Mouse (Mus musculus) small intestine, adult 2 months (tissue): ENCODE data around the gene Sncg. TPM values are rescaled to one million over a fixed set of nuclear protein-coding genes. Genes with fewer than 3 reads are reported as not detected.
"Not testable (repeated sequence)": the region's sequence is repeated elsewhere in the genome, so short reads cannot be mapped to it uniquely, and the experiment has no call there.

Experiments
- H3K27ac ChIP-seq: fragments of 200-500 bp; 2 replicates; pipeline ENCODE4 v1.5.1; 2012; ENCODE audit warnings: low read depth, low read length, control low read depth, inconsistent platforms; ENCODE audit not compliant: insufficient read depth
- H3K27me3 ChIP-seq: fragments of 200-500 bp; 2 replicates; pipeline ENCODE4 v1.6.1; 2012; ENCODE audit warnings: mild to moderate bottlenecking, moderate library complexity, low read length, inconsistent platforms; ENCODE audit not compliant: control insufficient read depth, insufficient read depth
- H3K36me3 ChIP-seq: fragments of 200-500 bp; 2 replicates; pipeline ENCODE4 v1.6.1; 2012; ENCODE audit warnings: mild to moderate bottlenecking, low read length, control low read depth, inconsistent platforms; ENCODE audit not compliant: control insufficient read depth, insufficient read depth
- H3K4me1 ChIP-seq: fragments of 200-500 bp; 2 replicates; pipeline ENCODE4 v1.6.1; 2012; ENCODE audit warnings: low read length, inconsistent platforms, mixed read lengths; ENCODE audit not compliant: control insufficient read depth, insufficient read depth, insufficient read length
- H3K4me3 ChIP-seq: fragments of 200-500 bp; 2 replicates; pipeline ENCODE4 v1.5.1; 2012; ENCODE audit warnings: low read depth, mild to moderate bottlenecking, control low read depth, inconsistent platforms, low read length, moderate library complexity
- CTCF ChIP-seq: fragments of 200-500 bp; IDR thresholded peaks from 2 replicates; pipeline ENCODE4 v1.5.1; 2012; ENCODE audit warnings: low read depth, mild to moderate bottlenecking, control low read depth, inconsistent platforms, low read length, moderate library complexity, mixed read lengths; ENCODE audit not compliant: insufficient replicate concordance, insufficient read length; ENCODE audit errors: extremely low read depth
- POLR2A ChIP-seq: fragments of 200-500 bp; IDR thresholded peaks from 2 replicates; pipeline ENCODE4 v1.6.1; 2012; ENCODE audit warnings: low read depth, mild to moderate bottlenecking, control low read depth, inconsistent platforms, low read length, moderate library complexity
- WGBS: fragments of 180-500 bp; shearing (Covaris S2); methylation state at CpG from one replicate; pipeline ENCODE4 v1.1.7; 2018; 5-methylcytosine and 5-hydroxymethylcytosine counted together
- polyA plus RNA-seq: library from polyadenylated mRNA; depleted of rRNA; stranded (reverse); fragments of >200 nt; gene quantifications from 2 replicates; pipeline ENCODE4 v1.2.3, GENCODE M21; 2012; rRNA removed

Sncg gene
- 4.4 and 4.8 TPM in 2 replicates for polyA plus RNA-seq

- Histone ChIP-seq H3K36me3 (no peaks in the 10 kb centered on the region), H3K4me1 (no peaks in the 10 kb centered on the region), H3K27ac (0 out of 2 replicates have a peak within 1 kb of the TSS, but pooled peaks have one; percentile 12), H3K4me3 (peak within 1 kb of the TSS; percentile 41), H3K27me3 (no peaks in the 10 kb centered on the region)
- 23% methylated on average over 10 of the region's 10 CpGs for WGBS
- TF ChIP-seq POLR2A, result no peak
- no peak for TF ChIP-seq CTCF
Observed at GRCm38 (mm10) chr14:34374577-34374976, at the start of gene Sncg. Gene Sncg (minus strand): TSS chr14:34374789.

GRCm38 (mm10) chr14:34421078-34421477, 46.5 kb upstream of the Sncg start:
- TF ChIP-seq POLR2A (no peak), CTCF (no peak)

GRCm38 (mm10) chr14:34417501-34417900, 42.9 kb upstream of the Sncg start:
- Histone ChIP-seq H3K27ac (no peak overlapping the region), H3K36me3 (peaks cover 42% of the 10 kb centered on the region), H3K4me3 (no peak overlapping the region), H3K27me3 (no peaks in the 10 kb centered on the region), H3K4me1 (no peaks in the 10 kb centered on the region)
- no peak for TF ChIP-seq POLR2A
- WGBS, result 87% methylated on average over 5 of the region's 5 CpGs

More at GRCm38 (mm10) chr14:34421078-34421477, 46.5 kb upstream of the Sncg start:
- WGBS, result 86% methylated on average over 1 of the region's 1 CpGs
- no peak overlapping the region for H3K4me3 ChIP-seq
- H3K36me3 ChIP-seq, result peaks cover 40% of the 10 kb centered on the region
- no peak overlapping the region for H3K27ac ChIP-seq
- H3K4me1 ChIP-seq, result no peaks in the 10 kb centered on the region
- H3K27me3 ChIP-seq, result no peaks in the 10 kb centered on the region

- WGBS, result 93% methylated on average over 4 of the region's 4 CpGs
- not testable (repeated sequence) for H3K27me3 ChIP-seq, H3K4me1 ChIP-seq, H3K4me3 ChIP-seq, H3K27ac ChIP-seq
- peaks cover 42% of the 10 kb centered on the region for H3K36me3 ChIP-seq
Observed at GRCm38 (mm10) chr14:34416946-34417345, 42.4 kb upstream of the Sncg start.

GRCm38 (mm10) chr14:34412164-34412896, 37.7 kb upstream of the Sncg start:
- 94% methylated on average over 7 of the region's 7 CpGs for WGBS

GRCm38 (mm10) chr14:34410716-34411115, 36.1 kb upstream of the Sncg start:
- Histone ChIP-seq H3K4me3 (no peak overlapping the region), H3K4me1 (no peaks in the 10 kb centered on the region), H3K27me3 (no peaks in the 10 kb centered on the region), H3K27ac (no peak overlapping the region), H3K36me3 (peaks cover 39% of the 10 kb centered on the region)
- WGBS, result 92% methylated on average over 6 of the region's 6 CpGs
- TF ChIP-seq POLR2A, result no peak
- TF ChIP-seq CTCF, result no peak

More at GRCm38 (mm10) chr14:34412164-34412896, 37.7 kb upstream of the Sncg start:
- H3K36me3 ChIP-seq, result peaks cover 43% of the 10 kb centered on the region
- no peak overlapping the region for H3K27ac ChIP-seq
- no peaks in the 10 kb centered on the region for H3K4me1 ChIP-seq
- no peak overlapping the region for H3K4me3 ChIP-seq
- H3K27me3 ChIP-seq, result no peaks in the 10 kb centered on the region
- no peak for TF ChIP-seq CTCF
- no peak for TF ChIP-seq POLR2A

GRCm38 (mm10) chr14:34403424-34403823, 28.8 kb upstream of the Sncg start:
- H3K4me1 ChIP-seq, result no peaks in the 10 kb centered on the region
- TF ChIP-seq CTCF (no peak), POLR2A (no peak)
- H3K27me3 ChIP-seq, result no peaks in the 10 kb centered on the region
- no peak overlapping the region for H3K27ac ChIP-seq
- H3K4me3 ChIP-seq, result no peak overlapping the region
- 94% methylated on average over 7 of the region's 7 CpGs for WGBS
- H3K36me3 ChIP-seq, result peaks cover 6% of the 10 kb centered on the region
